Mouse (Mus musculus) Patski (cell line): ENCODE measurements at regions not wholly inside any gene's neighbourhood (a gene's known extent, or its start where the extent isn't known, plus 50 kb on each side); places are given as distances from the start of the nearest gene placed in this dataset.

Source experiments
- ATAC-seq: fragments of 100-300 bp; one replicate; pipeline ENCODE4 v1.8.0; 2021
- CTCF ChIA-PET: fragments of 350-600 bp; sonication (Branson Sonifier 250); formaldehyde crosslinking; loops from one replicate; lab custom pipeline; 2022; ENCODE audit warnings: inconsistent platforms; lab: Charles Lee
- POLR2A ChIA-PET: fragments of 350-600 bp; sonication (Branson Sonifier 250); formaldehyde crosslinking; loops from one replicate; lab custom pipeline; 2022; ENCODE audit warnings: antibody characterized with exemption, inconsistent platforms; lab: Charles Lee
- DNase-seq: peaks from one replicate; pipeline ENCODE4 v3.0.0-alpha.2; 2011; ENCODE audit warnings: low read depth, low spot score
- H3K27me3 ChIP-seq: fragments of 371-371 bp; one replicate; pipeline ENCODE4 v1.5.1; 2021
- CTCF ChIP-seq: fragments of 100-300 bp; IDR thresholded peaks from one replicate; pipeline ENCODE4 v1.5.1; 2021
- in situ Hi-C: fragments of 300-500 bp; cut with MboI; formaldehyde crosslinking; loops from 3 replicates; pipeline ENCODE4 v1.11.1; 2018; ENCODE audit warnings: low pct_unique_long_range_greater_than_20kb, mixed read lengths

DNA sequence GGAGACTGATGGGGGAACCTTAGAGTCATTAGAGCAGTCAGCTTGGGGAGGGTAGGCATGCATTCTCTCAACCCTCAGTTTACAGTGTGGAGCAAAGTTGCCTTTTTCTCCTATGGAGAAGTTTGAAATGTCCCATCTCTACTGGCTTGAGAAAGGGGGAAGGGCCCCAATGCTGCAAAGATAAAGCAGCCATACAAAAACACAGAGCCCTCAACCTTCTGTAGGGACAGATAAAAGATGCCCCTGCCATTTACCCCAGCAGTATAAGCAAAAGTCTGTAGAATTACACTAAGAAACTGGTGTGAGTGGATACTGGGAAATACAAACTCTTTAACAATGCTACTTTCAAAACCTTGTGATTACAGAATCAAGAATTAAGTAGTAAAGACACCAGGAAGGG, 71.9 kb upstream of the Tmem215 start:
- in situ Hi-C loops = no loop called here
- H3K27me3 ChIP-seq = no peaks in the 10 kb centered on the region
- TF ChIP-seq CTCF = no peak
- POLR2A ChIA-PET = no interaction called here
- DNase-seq (no peak), ATAC-seq (no peak)
- CTCF ChIA-PET = interaction anchor here (1.2 kb wide), 1 partner anchor 18 kb away, joined by 3 read pairs; no protein-coding TSS in a partner anchor

- H3K27me3 ChIP-seq = peaks cover 14% of the 10 kb centered on the region
- ATAC-seq = no peak
- no peak for TF ChIP-seq CTCF
- in situ Hi-C loops = no loop called here
- ChIA-PET CTCF (interaction anchor here (2.1 kb wide), 1 partner anchor 89 kb away, joined by 5 read pairs; no protein-coding TSS in a partner anchor), POLR2A (no interaction called here)
- DNase-seq = no peak
These were observed 81.8 kb upstream of the Tmem215 start for GRCm38 (mm10) chr4:40390183-40390582.

DNA sequence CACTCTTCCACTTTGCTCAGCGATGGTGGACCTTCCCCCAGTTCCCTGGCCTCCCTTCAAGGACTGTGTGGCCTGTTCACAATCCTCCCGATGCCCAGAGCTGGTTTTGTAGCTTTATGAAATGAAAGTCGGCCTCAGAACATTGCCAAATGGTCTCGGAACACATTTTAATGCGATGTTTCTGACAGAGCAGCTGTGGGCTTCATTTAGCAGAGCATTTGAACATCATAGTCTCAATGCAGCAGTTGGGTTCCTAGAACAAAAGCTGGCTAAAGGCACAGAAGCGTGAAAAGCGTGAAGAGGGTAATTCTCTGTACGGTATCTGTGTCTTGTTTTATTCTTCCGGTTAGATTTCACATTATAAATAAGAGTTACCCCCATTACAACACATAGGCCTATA, 86.7 kb upstream of the Tmem215 start:
- no peak for TF ChIP-seq CTCF
- in situ Hi-C loops = no loop called here
- DNase-seq (no peak), ATAC-seq (no peak)
- peaks cover 8% of the 10 kb centered on the region for H3K27me3 ChIP-seq
- ChIA-PET CTCF (no interaction called here), POLR2A (no interaction called here)

- ChIA-PET POLR2A (no interaction called here), CTCF (no interaction called here)
- peaks cover 8% of the 10 kb centered on the region for H3K27me3 ChIP-seq
- TF ChIP-seq CTCF = no peak
- ATAC-seq (no peak), DNase-seq (no peak)
- in situ Hi-C loops = no loop called here
These were observed 87.3 kb upstream of the Tmem215 start for GRCm38 (mm10) chr4:40384704-40385103.

- ATAC-seq (no peak), DNase-seq (no peak)
- TF ChIP-seq CTCF = no peak
- ChIA-PET POLR2A (no interaction called here), CTCF (no interaction called here)
- H3K27me3 ChIP-seq = peaks cover 3% of the 10 kb centered on the region
- in situ Hi-C loops = no loop called here
These were observed 91.7 kb upstream of the Tmem215 start for GRCm38 (mm10) chr4:40380309-40380708.

DNA sequence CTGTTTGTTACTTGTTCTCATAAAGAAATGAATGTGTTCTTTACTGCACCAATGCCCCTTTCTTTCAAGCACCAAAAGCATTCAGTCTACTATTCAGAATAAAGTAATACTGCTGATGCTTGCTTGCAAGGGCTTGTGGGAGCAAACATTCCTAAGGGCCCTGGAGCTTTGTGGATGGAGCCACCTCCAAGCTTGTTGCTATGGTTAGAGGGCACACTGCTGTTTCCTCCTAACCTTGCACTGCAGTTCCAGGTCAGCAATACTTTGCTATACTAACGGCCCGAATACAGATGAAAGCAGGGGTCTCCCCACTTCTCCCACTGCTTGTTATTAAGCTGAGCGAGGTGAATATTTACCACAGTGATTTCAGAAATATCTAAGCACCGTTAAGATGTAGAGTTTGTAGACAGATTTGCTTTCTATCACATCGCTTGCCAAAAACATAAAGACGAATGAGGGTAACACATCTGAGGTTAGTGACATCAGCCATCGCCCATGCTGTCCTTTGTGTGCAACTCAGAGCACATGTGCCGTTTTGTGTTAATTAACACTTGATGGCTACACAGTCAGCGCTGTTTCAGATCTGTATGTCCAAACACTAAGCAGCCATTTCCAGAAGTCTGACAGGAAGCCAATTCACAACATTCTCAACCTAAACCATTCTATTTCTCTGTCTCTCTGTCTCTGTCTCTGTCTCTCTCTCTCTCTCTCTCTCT, 96.4 kb upstream of the Ndufb6 start:
- DNase-seq (no peak), ATAC-seq (no peak)
- no peak for TF ChIP-seq CTCF
- CTCF ChIA-PET = no interaction called here
- in situ Hi-C loops = no loop called here
- POLR2A ChIA-PET = no interaction called here
- H3K27me3 ChIP-seq = peaks cover 5% of the 10 kb centered on the region

GRCm38 (mm10) chr4:40374213-40374612, 95.0 kb upstream of the Ndufb6 start:
- CTCF ChIA-PET = no interaction called here
- in situ Hi-C loops = no loop called here

DNA sequence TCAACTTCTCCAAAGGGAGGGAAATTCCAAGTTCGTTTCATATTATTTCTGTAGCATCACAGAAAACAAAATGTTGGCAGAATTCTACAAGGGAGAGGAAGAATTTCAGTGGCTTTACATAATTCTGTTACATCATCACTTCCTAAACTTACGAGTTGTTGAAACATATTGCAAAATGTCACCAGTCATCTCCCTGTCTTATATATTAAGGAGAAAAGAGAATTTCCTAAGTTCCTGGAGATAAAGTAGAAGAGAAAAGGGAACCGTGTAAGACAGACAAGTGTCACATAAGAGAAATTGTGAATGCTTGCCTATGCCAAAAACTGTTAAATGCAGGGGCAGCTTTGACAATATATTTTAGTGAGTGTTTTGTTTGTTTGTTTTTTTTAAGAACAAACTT, 85.1 kb upstream of the Ndufb6 start:
- POLR2A ChIA-PET = no interaction called here
- CTCF ChIA-PET = no interaction called here
- ATAC-seq (no peak), DNase-seq (no peak)
- no peaks in the 10 kb centered on the region for H3K27me3 ChIP-seq
- in situ Hi-C loops = no loop called here
- TF ChIP-seq CTCF = no peak

More at GRCm38 (mm10) chr4:40374213-40374612, 95.0 kb upstream of the Ndufb6 start:
- POLR2A ChIA-PET = no interaction called here
- no peak for ATAC-seq
- H3K27me3 ChIP-seq = peaks cover 5% of the 10 kb centered on the region
- no peak for TF ChIP-seq CTCF
- DNase-seq = no peak

GRCm38 (mm10) chr4:40359307-40359706, 80.1 kb upstream of the Ndufb6 start:
- TF ChIP-seq CTCF = no peak
- ChIA-PET POLR2A (no interaction called here), CTCF (no interaction called here)
- no peaks in the 10 kb centered on the region for H3K27me3 ChIP-seq
- in situ Hi-C loops = no loop called here
- ATAC-seq (no peak), DNase-seq (no peak)

- POLR2A ChIA-PET = no interaction called here
- ATAC-seq = peak; percentile 21
These were observed 78.0 kb upstream of the Ndufb6 start for GRCm38 (mm10) chr4:40357088-40357853.

GRCm38 (mm10) chr4:40355791-40356450, 76.7 kb upstream of the Ndufb6 start:
- DNase-seq (no peak), ATAC-seq (no peak)
- TF ChIP-seq CTCF = no peak
- ChIA-PET POLR2A (interaction anchor here (0.7 kb wide), 1 partner anchor 166 kb away, joined by 3 read pairs; no protein-coding TSS in a partner anchor), CTCF (no interaction called here)
- peaks cover 6% of the 10 kb centered on the region for H3K27me3 ChIP-seq
- in situ Hi-C loops = no loop called here

More at GRCm38 (mm10) chr4:40357088-40357853, 78.0 kb upstream of the Ndufb6 start:
- peaks cover 3% of the 10 kb centered on the region for H3K27me3 ChIP-seq
- CTCF ChIA-PET = no interaction called here
- in situ Hi-C loops = no loop called here
- TF ChIP-seq CTCF = no peak
- DNase-seq = no peak
